Mouse (Mus musculus): ENCODE measurements at regions not wholly inside any gene's neighbourhood (a gene's known extent, or its start where the extent isn't known, plus 50 kb on each side); places are given as distances from the start of the nearest gene placed in this dataset.

DNA sequence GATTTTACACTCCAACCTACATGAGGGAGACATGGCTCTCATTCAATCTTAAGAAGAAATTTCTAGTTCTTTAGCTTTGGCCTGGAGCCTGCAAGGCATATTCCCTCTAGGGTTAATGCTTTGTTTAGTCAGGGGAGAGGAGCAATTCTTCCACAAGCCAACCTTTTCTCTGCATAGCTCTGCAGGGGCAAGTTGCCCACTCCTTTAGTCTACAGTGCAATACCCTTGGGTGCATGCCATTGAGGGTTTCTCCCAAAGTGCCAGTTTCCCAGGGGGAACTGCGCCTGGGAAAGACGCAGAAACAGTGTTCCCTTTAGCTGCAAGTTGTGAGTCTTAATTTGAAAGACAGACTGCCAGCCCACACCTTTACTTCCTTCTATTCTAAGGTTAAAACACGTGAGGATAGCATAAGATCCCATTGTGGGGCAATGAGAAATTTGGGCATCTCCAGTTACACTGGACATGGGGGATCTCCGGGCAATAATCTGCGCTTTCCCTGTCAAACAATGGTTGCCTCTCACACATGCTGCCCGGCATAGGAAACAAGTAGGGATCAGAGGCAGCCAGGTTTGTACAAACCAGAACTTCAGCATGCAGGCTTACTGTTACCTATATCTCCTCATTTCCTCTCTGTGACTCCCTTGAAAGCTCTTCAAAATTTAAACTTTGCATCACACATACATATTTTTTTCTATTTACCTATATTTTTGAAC is 620.1 kb upstream of the Alcam start:
- no peak for TF ChIP-seq GATA4 (IDR thresholded peaks at IDR 0.05; ENCODE audit: insufficient replicate concordance, low read length)

DNA sequence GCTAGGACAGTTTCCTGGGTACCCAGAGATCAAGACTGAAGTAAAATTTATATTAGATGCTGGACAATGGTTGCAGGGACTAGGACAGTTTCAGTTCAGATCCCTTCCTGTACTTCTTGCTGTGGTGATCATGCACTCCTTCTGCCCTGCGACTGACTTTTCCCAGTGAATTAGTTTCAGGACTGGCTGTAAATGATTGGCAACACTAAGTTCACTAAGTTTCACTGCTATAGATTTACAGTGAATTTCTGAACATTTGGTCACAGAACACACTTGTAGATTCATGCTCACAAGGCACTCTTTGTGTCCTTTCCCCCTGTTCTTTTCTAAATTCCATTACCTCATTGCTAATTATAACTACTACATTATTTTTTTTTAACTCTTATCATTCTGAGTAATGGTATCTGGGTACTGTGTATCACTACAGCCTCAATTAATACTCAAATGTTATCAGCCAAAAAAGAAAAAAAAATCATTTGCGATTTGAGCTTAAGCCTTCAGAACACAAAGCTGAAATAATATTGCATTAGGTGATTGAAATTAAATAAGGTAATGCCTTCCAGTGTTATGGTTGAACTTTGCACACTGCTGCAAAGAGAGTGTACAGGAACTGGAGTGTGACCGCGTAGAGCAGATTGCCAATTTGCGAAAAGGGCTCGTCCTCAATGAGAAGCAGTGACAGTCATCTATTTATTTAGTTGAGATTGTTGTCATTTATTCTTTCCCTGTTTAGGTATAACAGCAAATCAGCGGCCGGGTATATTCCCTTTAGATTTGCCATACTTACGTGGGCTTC is 618.2 kb upstream of the Alcam start:
- no peak for TF ChIP-seq GATA4 (IDR thresholded peaks at IDR 0.05; ENCODE audit: insufficient replicate concordance, low read length)

DNA sequence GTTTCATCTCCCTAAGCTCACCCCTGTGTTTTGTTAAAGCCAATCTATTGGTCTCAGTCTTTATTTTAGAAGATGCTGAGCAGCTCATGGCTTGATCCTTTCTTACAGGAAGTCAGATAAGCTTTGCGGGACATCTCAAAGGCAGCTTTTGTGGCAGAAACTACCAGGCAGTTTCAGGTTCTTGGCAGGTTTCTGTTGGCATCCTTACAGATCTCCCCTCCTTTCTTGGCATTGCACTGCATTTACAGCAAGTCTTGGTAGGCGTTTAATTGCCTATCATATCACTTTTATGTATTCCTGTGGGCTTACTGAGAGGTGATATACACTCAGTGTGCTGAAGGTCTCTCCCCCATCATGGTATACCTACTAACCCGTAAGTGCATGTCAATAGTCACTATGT is 610.3 kb upstream of the Alcam start:
- no peak for TF ChIP-seq GATA4 (IDR thresholded peaks at IDR 0.05; ENCODE audit: insufficient replicate concordance, low read length)

DNA sequence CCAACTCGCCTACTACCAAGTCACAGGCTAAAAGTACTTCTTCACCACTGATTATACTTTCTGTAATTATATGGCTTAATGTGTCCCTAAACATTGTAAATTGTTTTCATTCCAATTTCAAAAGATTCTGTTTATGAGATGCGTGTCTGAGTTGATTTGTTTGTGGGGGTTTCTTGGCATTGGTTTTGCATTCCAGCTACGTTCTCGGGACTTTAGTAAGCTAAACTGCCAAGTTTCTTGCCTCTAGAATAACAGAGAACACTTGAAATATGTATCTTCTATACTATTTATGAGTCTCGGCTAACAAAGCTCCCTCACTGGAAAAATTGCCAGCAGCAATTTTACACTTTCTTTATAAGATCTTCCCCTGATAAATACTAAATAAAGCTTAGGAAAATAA is 609.2 kb upstream of the Alcam start:
- TF ChIP-seq GATA4 (IDR thresholded peaks at IDR 0.05; ENCODE audit: insufficient replicate concordance, low read length): no peak

DNA sequence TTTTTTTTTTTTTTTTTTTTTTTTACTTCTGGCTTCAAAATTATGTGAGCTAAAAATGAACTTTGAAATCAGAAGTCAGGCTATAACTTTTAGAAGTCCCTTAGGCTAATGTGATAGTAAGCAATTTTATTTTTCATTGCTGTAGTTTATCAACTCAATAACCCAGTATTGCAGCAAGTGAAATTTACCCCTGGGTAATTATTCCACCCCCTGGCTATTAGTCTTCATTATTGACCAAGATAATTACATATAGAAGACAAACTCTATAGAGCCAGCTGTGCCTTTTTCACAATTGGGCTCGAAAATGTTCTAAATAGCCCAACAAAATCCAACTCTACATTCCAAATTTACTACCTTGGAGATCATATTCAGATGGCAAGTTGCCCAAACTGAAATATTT is 572.2 kb upstream of the Alcam start:
- no peak for TF ChIP-seq GATA4 (IDR thresholded peaks at IDR 0.05; ENCODE audit: insufficient replicate concordance, low read length)

DNA sequence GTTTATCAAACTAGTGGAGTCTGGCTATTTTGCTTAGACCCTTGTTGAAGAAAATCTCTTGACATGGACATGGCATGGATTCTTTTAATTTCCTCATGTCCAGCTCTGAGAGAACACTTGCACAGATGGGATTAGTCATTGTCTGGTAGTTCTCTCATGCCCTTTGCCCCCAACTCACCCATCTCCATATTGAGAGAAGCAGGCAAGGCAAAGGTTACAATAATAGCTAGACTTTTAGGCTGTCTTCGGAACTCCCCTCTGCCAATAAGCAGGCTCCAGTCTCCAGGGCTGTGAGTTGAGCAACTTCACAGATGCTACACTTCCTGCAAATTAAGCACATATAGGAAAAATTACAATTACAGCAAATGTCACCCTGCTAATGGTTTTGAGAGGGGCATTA is 558.0 kb upstream of the Alcam start:
- no peak for TF ChIP-seq GATA4 (IDR thresholded peaks at IDR 0.05; ENCODE audit: insufficient replicate concordance, low read length)

DNA sequence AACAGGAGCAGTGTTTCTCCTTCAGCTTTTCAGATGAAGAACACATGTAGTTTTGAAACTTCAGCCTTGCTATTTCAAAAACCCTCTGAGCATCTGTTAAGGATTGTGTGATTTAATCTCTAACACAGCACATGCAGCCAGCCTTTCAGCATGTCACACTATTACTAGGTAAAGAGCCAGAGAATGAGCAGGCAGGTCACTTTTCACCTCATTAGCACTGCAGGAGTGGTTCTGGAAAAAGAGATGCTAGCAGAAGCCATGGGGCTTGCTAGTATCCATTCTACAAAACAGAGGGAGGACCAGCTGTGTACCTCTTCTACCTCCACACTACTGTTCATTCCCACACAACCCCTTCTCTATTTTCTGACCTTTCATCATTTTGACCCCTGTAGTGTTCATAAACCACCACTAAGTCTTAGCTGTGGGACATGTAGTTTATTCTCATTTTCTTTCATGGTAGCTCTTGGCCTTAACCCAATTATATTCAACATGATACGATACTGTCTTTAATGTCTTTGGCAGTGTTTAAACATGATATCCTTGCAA is 535.1 kb upstream of the Alcam start:
- TF ChIP-seq GATA4 (IDR thresholded peaks at IDR 0.05; ENCODE audit: insufficient replicate concordance, low read length): no peak

DNA sequence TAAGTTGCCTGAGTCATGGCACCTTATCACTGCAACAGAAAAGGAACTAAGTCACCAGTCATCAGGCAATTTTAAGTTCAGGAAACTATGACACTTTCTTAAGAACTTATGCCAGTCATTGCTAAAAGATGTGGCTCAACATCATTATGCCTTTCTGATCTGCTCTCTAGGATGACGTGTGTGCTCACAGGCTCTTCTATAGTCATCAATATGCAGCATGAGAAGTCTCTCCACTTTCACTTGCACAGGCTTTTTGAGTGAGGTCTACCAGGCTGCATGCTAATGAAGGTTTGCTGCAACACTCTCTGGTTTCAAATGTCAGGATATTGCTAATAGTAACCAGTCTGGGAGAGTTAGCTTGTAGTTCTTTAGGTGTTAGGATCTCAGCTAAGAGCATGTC is 530.5 kb upstream of the Alcam start:
- TF ChIP-seq GATA4 (IDR thresholded peaks at IDR 0.05; ENCODE audit: insufficient replicate concordance, low read length): no peak

DNA sequence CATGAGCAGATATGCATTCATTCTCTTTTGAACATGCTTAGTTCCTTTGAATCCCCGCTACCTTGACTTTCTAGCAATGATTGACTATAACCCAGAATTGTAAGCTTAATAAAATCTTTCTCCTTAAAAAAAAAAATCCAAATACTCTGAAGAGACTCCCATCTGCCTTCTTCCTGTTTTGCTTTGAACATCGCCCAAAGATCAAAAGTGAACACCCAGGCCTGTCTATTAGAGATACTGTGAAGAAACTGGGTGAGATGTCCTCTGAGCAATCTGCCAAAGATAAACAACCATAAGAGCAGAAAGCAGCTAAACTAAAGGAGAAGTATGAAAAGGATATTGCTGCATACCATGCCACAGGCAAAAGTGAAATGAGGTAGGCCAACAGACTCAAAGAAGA is 527.1 kb upstream of the Alcam start:
- no peak for TF ChIP-seq GATA4 (IDR thresholded peaks at IDR 0.05; ENCODE audit: insufficient replicate concordance, low read length)

DNA sequence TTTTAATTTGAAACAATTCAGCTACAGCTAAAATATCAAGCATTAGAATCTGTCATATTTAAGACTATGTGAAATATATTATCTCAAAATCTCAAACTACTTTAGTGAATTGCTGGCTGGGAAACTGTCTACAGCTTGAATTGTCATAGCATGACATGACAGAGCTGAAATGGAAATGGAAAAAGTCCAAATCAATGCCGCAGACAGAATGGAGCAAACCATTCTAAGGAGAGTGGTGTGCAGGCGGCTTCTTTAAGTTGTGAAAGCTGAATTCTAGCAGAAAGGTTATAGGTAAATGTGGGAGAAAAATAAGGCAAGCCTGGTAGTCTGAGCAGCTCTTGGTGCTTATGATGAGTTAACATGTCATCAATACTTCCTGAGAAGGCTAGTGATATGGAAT is 518.9 kb upstream of the Alcam start:
- no peak for TF ChIP-seq GATA4 (IDR thresholded peaks at IDR 0.05; ENCODE audit: insufficient replicate concordance, low read length)

DNA sequence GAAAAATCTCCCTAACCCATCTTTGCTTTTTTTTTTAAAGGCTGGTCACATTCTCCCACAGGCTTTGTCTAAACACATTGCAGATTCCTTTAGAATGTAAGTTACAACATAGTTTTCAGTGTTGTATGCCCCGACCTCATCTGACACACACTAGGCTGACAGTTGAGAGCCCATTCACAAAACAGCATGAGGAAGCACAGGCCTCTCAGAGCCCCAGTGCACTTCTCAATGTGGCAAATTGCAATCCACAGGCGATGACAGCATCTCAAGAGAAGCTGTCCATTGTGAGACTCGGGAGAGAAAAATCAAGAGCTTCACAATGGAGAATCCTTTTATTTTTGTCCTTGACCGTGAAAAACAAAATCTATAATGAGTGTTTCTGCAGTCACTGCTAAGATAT is 493.8 kb upstream of the Alcam start:
- no peak for TF ChIP-seq GATA4 (IDR thresholded peaks at IDR 0.05; ENCODE audit: insufficient replicate concordance, low read length)

DNA sequence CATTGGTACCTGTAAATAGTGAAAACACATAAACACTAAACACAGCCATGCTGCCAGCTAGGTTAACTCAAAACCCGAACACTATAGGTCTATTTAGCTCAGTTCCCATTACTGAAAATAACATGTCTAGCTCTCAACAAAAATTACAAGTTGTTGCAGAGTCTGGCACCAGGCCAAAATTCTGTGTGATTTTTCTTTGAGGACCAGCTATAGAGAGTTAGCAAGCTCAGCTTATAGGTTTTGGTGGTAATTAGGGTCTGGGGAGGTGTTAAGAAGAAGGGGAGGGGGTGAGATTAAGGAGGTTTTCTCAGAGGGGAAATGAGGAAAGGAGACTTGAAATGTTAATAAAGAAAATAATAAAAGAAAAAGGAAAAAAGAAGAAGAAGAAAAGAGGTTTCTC is 480.9 kb upstream of the Alcam start:
- TF ChIP-seq GATA4 (IDR thresholded peaks at IDR 0.05; ENCODE audit: insufficient replicate concordance, low read length): no peak

DNA sequence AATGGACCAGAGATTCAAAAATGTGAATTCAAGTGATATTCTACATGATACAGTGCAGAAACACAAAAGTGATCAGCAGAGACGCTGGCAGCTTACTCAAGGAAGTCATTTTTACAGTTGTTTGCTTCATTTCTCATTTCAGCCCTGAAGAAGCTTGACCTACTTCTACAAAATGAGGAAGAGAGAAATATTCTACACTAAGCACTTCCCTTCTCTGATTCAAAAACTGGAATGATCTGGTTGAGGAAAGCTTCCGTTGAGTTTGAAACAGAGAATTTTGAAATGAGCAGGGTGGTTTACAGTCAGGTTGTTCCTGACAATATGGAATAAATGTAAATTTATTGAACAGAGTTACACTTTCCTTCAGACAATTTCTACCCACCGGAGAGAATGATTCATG is 478.1 kb upstream of the Alcam start:
- TF ChIP-seq GATA4 (IDR thresholded peaks at IDR 0.05; ENCODE audit: insufficient replicate concordance, low read length): no peak

DNA sequence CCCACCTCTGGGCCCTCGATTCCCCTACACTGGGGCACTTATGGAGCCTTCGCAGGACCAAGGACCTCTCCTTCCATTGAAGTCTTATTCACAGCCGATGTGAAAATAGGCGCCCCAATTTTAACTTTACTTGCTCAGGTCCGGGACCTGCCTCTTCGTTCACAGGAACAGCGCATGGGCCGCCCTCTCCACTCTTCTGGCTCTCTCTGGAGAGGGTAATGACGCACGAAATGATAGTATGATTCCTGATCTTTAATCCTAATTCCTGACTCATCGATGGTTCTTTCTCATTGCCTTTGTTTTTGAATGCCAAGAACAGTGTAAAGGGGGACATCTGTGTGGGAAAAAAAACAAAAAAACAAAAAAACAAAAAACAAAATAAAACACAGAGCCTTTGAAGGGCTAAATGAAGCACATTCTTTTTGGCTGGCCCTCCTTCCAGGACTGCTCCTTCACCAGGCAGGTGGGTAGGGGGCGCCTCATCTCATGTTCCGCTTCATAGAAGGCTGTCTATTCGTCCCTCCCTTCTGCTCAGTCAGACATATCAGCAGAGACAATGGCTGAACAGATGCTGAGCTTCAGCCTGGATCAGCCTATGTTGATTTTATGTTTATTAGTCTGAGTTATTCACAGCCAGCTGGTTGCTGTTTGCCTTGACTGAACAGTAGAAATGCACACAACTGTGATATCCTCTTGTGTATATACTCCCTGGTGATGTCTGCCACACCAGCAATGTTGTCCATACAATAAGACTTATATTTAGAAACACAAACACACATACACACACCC is 438.8 kb upstream of the Alcam start:
- TF ChIP-seq GATA4 (IDR thresholded peaks at IDR 0.05; ENCODE audit: insufficient replicate concordance, low read length): no peak

DNA sequence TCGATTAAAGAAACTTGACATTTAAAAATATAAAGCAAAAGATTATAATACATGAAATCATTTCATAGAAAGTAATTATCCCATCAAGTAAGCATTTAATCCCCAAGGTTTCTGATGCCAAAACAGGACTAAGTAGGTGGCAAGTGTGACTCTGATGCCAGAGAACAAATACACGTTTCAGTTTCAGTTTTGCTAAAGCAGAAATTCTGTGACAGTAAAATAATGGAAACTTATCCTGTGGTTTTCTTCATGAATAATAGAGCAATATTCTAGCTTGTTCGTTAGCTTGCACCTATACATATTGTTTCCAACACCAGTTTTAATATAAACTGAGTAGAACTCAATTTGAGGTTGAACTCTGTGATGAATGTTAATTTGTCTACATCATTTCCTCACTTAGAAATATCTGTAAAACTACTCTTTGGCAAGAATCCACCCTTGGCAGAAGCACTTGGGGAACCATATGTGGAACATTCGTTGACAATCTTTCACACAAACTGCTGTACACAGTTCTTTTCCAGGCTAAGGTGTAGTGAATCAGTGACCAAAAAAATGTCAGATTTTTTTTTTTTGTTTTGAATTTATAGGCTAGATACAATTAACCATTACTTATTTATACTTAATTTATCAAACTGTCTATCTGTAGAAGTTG is 425.7 kb upstream of the Alcam start:
- no peak for TF ChIP-seq GATA4 (IDR thresholded peaks at IDR 0.05; ENCODE audit: insufficient replicate concordance, low read length)

All from liver, adult (tissue).